Mouse (Mus musculus): ENCODE data around the gene Cbln1. TPM values are rescaled to one million over a fixed set of nuclear protein-coding genes. Genes with fewer than 3 reads are reported as not detected.

The Cbln1 gene
- total RNA-seq (2023), result not detected

GRCm38 (mm10) chr8:87472271-87473236 lies at the start of gene Cbln1:
Gene Cbln1 (minus strand): TSS chr8:87472609.

Other genes starting within 250 kb of the Cbln1 start
- gene 4933402J07Rik, start 91.2 kb upstream of the Cbln1 start, total RNA-seq (2023), result not detected